Mouse (Mus musculus) urinary bladder, postnatal 14 days (tissue): ENCODE measurements around the gene Gm29427.
"Not testable (repeated sequence)": the region's sequence is repeated elsewhere in the genome, so short reads cannot be mapped to it uniquely, and the experiment has no call there.

Source experiments
- DNase-seq: peaks from one replicate; pipeline ENCODE4 v3.0.0; 2021; ENCODE audit warnings: low spot score

Gene Gm29427

DNA sequence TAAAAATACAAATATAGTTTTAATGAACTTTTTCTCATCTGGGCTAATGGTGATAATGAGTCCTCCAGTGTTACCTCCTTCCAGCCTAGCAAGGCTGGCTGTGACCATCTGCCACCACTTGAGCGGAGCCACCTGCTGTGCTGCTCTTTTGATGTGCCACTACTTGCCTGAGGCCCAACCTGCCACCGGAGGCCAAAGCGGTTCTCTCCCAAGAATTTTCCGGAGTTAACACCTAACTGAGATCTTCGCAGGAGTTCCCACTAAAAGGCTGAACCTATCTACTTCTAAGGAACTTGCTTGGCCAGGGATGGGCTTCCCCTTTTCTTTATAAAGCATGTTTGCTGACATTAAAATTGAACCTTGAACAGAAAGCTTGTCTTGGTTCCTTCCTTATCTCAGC lies 56.0 kb downstream of the Gm29427 start:
- DNase-seq, result not testable (repeated sequence)

DNA sequence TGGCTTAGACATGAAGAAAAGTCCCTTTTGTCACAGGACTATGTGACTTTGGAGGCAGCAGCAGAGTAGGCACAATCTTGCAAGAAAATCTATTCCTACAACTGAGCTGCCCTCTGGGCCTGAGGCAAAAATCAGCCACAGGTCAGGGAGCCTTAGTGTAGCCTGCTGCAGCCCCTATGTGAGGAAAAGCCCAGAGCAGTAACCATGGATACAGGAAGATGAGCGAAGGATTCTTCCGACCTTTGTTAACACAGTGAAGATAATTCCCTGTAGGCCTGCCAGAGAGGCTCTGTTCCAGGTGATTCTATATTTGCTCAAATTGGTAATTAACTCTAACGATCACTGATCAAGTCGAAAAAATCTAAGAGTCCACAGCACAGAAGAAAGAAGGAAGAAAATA lies 71.5 kb downstream of the Gm29427 start:
- no peak for DNase-seq

DNA sequence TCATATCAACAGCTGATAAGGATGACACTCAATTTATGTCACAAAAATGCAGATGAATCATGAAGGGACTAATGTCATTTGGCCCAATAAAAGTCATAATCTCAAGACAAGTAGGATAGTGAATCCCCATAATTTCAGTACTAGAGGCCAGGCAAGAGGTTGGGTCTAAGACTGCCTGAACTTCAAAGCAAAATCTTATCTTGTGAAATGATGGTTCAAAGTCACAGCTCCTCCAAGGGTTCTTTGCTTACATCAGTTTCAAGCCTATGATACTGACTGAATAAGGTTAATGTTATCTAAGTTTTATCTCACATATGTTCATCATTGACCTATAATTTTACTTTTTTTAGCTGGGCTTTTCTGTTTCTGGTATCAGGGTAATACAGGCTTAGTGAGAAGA lies 74.6 kb downstream of the Gm29427 start:
- no peak for DNase-seq

DNA sequence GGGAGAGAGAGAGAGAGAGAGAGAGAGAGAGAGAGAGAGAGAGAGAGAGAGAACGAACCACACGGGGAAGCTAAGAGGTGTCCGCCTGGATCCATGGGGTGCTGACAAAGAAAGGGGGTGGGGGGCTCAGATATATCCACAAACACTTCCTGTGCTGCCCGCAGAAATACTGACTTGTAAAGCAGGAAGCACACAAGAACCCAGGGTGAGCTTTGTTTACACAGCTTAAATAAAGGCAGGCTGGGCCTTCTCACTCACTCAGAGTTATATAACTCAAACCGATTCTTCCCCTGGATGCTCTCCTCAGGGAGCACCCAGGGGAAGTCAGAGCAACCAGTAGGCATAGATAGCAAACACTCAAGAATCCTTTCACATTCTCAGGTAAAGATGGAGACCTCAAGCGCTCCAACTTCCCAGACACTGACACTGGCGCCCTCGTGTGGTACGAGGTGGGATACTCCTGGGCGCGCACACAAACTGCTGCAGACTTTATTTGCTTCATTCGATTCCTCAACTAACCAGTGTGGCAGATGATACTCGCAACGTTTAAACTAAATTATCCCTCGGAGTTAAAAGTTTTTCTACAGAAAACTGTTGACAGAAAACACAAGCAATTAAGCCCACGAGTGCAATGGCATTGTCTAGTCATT lies 81.7 kb downstream of the Gm29427 start:
- DNase-seq, result peak; percentile 81

DNA sequence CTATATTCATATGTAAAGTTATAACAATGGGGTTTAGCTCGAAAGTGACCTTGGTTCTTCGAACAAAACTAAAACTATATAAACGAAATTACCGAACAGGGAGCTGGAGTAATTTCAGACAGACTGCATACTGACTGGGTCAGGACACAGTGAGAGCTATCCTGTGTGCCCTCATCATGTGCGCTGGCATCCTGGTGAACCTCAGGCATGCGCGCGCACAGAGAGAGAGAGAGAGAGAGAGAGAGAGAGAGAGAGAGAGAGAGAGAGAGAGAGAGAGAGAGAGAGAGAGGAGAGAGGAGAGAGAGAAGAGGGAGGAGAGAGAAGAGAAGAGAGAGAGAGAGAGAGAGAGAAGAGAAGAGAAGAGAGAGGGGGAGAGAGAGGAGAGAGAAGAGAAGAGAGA lies 82.3 kb downstream of the Gm29427 start:
- no peak for DNase-seq

DNA sequence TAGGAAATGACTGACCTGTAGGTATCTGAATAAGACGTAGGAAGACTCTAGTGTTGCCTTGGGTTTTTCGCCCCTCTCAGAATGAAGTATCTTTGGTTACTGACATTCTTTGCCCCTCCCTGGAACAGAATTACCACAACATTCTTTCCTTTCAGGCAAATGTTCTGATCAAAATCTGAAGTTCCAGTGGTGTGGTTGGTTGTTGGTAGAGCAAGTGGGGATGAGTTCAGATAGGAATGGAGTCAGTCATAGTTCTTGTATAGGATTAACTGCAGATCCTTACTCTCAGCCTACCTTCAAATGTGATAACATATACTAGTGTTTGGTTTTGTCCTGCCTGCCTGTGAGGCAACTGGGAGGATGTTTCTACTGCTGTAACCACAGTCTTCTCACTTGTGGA lies 86.1 kb downstream of the Gm29427 start, which contains the start of gene Zp3r:
Gene Zp3r, minus strand, starts transcription at position 101 of the 400 bp plus-strand sequence.
- no peak for DNase-seq
